Mouse (Mus musculus) lung, embryonic 15.5 days (tissue): ENCODE data around the gene Irx3. TPM values are rescaled to one million over a fixed set of nuclear protein-coding genes. Genes with fewer than 3 reads are reported as not detected.

Experiments used
- ATAC-seq: fragments of 200-750 bp; cut with Nextera tagmentation; 2 replicates; pipeline ENCODE4 v1.8.0; 2017; ENCODE audit warnings: moderate number of reproducible peaks, borderline replicate concordance; ENCODE audit not compliant: low FRiP score, low TSS enrichment; ENCODE audit errors: extremely low read depth
- H3K27ac ChIP-seq: fragments of 300-500 bp; sonication (generic); 2 replicates; pipeline ENCODE4 v1.5.1; 2015; ENCODE audit warnings: moderate library complexity, mild to moderate bottlenecking, inconsistent platforms
- H3K27me3 ChIP-seq: fragments of 300-500 bp; sonication (generic); 2 replicates; pipeline ENCODE4 v1.6.1; 2015; ENCODE audit warnings: inconsistent platforms
- H3K36me3 ChIP-seq: fragments of 300-500 bp; sonication (generic); 2 replicates; pipeline ENCODE4 v1.6.1; 2015; ENCODE audit warnings: inconsistent platforms
- H3K4me1 ChIP-seq: fragments of 300-500 bp; sonication (generic); 2 replicates; pipeline ENCODE4 v1.6.1; 2015; ENCODE audit warnings: inconsistent platforms
- H3K4me2 ChIP-seq: fragments of 300-500 bp; sonication (generic); 2 replicates; pipeline ENCODE4 v1.6.1; 2015; ENCODE audit warnings: inconsistent platforms, mild to moderate bottlenecking, moderate library complexity
- H3K4me3 ChIP-seq: fragments of 300-500 bp; sonication (generic); 2 replicates; pipeline ENCODE4 v1.5.1; 2015; ENCODE audit warnings: mild to moderate bottlenecking, inconsistent platforms
- H3K9ac ChIP-seq: fragments of 300-500 bp; sonication (generic); 2 replicates; pipeline ENCODE4 v1.6.1; 2015; ENCODE audit warnings: inconsistent platforms
- H3K9me3 ChIP-seq: fragments of 300-500 bp; sonication (generic); 2 replicates; pipeline ENCODE4 v1.6.1; 2016; ENCODE audit warnings: inconsistent platforms
- WGBS: fragments of 180-500 bp; shearing (Covaris S2); methylation state at CpG from one replicate; pipeline ENCODE4 v1.1.7; 2015; 5-methylcytosine and 5-hydroxymethylcytosine counted together
- polyA plus RNA-seq: library from polyadenylated mRNA; unstranded; fragments of >200 nt; fragmentation: Nextera tagmentation; extraction: Ambion mirVana; gene quantifications from 2 replicates; pipeline ENCODE4 v1.2.1, GENCODE M21; 2015

Irx3 gene
- polyA plus RNA-seq, 1 experiment from 2014 or later = 32.6 TPM

DNA sequence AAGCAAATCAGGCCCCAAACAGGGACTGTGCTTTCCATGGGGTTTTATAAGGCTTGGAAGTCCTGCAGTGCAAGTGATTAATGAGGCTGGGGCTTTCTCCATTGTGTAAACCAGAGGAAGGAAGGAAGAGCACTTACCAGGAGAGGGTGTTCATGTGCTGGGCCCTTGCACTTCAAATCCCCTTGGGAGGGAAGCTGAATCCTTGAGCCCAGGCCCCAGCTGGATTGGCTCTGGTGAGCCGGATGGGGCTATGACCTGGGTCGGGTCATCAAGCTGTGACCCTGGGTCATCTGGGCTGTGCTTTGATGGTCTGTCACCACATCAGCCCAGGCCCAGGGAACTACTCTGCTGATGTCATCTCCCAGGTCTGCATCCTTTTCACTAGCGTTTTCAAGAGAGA, 16.9 kb upstream of the Irx3 start:
- no peak overlapping the region for H3K27ac ChIP-seq
- 0 out of 2 replicates have a peak, but pooled peaks cover 6% of the 10 kb centered on the region for H3K27me3 ChIP-seq
- no peaks in the 10 kb centered on the region for H3K36me3 ChIP-seq
- peak; percentile 47; the same call in 1 of the 2 replicates for ATAC-seq
- H3K4me1 ChIP-seq = peaks cover 35% of the 10 kb centered on the region
- 20% methylated on average over 3 of the region's 3 CpGs for WGBS
- no peak overlapping the region for H3K4me2 ChIP-seq
- H3K9ac ChIP-seq = no peak overlapping the region
- H3K4me3 ChIP-seq = no peak overlapping the region
- H3K9me3 ChIP-seq = no peaks in the 10 kb centered on the region

DNA sequence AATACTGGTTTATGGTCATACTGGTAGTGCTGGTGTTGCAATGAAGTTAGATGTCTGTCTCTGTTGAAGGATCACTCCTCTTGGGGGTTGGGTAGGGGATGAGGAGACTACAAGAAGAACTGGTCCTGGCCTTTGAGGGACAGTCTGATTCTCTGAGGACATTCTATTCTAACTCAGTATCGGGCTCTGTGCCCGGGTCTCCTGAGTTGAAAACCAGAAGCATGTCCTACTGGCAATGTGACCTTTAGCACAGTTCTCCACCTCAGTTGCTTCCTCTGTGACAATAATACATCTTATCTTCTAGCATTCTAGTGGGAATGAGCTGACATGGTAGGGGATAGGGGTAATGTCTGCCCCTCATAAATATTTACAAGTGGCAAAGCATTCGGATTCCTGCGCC, 12.2 kb upstream of the Irx3 start:
- Histone ChIP-seq H3K36me3 (no peaks in the 10 kb centered on the region), H3K4me3 (no peak overlapping the region), H3K9ac (no peak overlapping the region), H3K27me3 (peaks cover 9% of the 10 kb centered on the region), H3K4me2 (no peak overlapping the region), H3K9me3 (no peaks in the 10 kb centered on the region), H3K4me1 (peaks cover 12% of the 10 kb centered on the region), H3K27ac (no peak overlapping the region)
- 94% methylated on average over 4 of the region's 4 CpGs for WGBS
- ATAC-seq = no peak

GRCm38 (mm10) chr8:91806720-91807241, 4.9 kb upstream of the Irx3 start:
- 7% methylated on average over 12 of the region's 12 CpGs for WGBS

DNA sequence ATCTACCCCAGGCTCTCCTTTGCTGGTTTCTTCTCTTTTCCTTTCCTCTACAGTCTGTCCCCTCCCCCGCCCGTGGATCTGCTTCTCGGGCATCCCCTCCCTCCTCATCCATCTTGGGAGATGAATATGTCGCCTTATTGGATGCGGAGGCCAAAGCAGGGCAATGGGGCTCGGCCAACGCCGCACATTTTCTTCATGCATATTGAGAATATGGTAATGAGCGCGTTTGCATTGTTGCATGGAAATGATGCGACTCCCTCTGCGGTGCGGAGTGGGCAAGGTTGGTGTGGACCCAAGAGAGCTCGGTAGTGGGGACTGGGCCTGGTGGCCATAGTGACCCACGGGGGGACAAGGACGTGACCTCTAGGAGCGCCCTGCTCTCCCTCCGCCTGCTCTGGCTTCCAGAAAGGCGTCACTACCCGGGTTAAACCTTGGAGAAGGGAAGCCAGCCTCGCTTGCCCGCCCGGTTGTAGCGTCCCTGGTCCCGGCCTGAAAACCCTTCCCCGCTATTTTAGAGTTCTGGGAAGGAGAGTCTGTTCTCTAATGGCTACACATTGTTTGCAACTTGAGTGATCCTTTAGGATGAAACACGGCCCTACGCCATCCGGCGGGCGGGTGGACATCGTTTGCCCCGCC, 4.3 kb upstream of the Irx3 start:
- Histone ChIP-seq H3K4me3 (peak overlapping the region; percentile 37), H3K9ac (0 out of 2 replicates have a peak overlapping the region, but pooled peaks have one; percentile 49), H3K27ac (peak overlapping the region; percentile 92), H3K4me1 (peaks cover 29% of the 10 kb centered on the region; the same call in 1 of the 2 replicates), H3K36me3 (no peaks in the 10 kb centered on the region), H3K4me2 (peak overlapping the region; percentile 96), H3K9me3 (no peaks in the 10 kb centered on the region), H3K27me3 (peaks cover 87% of the 10 kb centered on the region)
- 4% methylated on average over 33 of the region's 33 CpGs for WGBS
- no peak for ATAC-seq

More at GRCm38 (mm10) chr8:91806720-91807241, 4.9 kb upstream of the Irx3 start:
- H3K4me3 ChIP-seq = peak overlapping the region; percentile 37
- no peaks in the 10 kb centered on the region for H3K9me3 ChIP-seq
- H3K4me2 ChIP-seq = peak overlapping the region; percentile 96
- peak overlapping the region; percentile 92 for H3K27ac ChIP-seq
- peaks cover 81% of the 10 kb centered on the region for H3K27me3 ChIP-seq
- H3K36me3 ChIP-seq = no peaks in the 10 kb centered on the region
- ATAC-seq = no peak
- H3K4me1 ChIP-seq = peaks cover 24% of the 10 kb centered on the region; the same call in 1 of the 2 replicates
- 0 out of 2 replicates have a peak overlapping the region, but pooled peaks have one; percentile 25 for H3K9ac ChIP-seq

GRCm38 (mm10) chr8:91805254-91805671, 3.4 kb upstream of the Irx3 start:
- Histone ChIP-seq H3K36me3 (no peaks in the 10 kb centered on the region), H3K9ac (peak overlapping the region; percentile 49), H3K4me2 (peak overlapping the region; percentile 96), H3K27me3 (peaks cover 92% of the 10 kb centered on the region), H3K27ac (peak overlapping the region; percentile 92), H3K9me3 (no peaks in the 10 kb centered on the region), H3K4me3 (peak overlapping the region; percentile 37), H3K4me1 (peaks cover 37% of the 10 kb centered on the region)
- ATAC-seq = no peak
- under 1% methylated on average over 32 of the region's 32 CpGs for WGBS

- Histone ChIP-seq H3K4me1 (peaks cover 42% of the 10 kb centered on the region), H3K4me3 (peak overlapping the region; percentile 37), H3K27me3 (peaks cover 99% of the 10 kb centered on the region), H3K9me3 (no peaks in the 10 kb centered on the region), H3K27ac (peak overlapping the region; percentile 99), H3K36me3 (no peaks in the 10 kb centered on the region), H3K4me2 (peak overlapping the region; percentile 96), H3K9ac (peak overlapping the region; percentile 49)
- no peak for ATAC-seq
- 3% methylated on average over 30 of the region's 36 CpGs for WGBS
Observed at GRCm38 (mm10) chr8:91804403-91805253, 2.8 kb upstream of the Irx3 start.

- H3K4me1 ChIP-seq = peaks cover 42% of the 10 kb centered on the region
- H3K9me3 ChIP-seq = no peaks in the 10 kb centered on the region
- peak overlapping the region; percentile 99 for H3K27ac ChIP-seq
- ATAC-seq = no peak
- peak overlapping the region; percentile 96 for H3K4me2 ChIP-seq
- peak overlapping the region; percentile 39 for H3K9ac ChIP-seq
- H3K36me3 ChIP-seq = no peaks in the 10 kb centered on the region
- peaks cover 99% of the 10 kb centered on the region for H3K27me3 ChIP-seq
- H3K4me3 ChIP-seq = peak overlapping the region; percentile 27
- 10% methylated on average over 28 of the region's 28 CpGs for WGBS
Observed at GRCm38 (mm10) chr8:91803515-91804402, 1.9 kb upstream of the Irx3 start.

DNA sequence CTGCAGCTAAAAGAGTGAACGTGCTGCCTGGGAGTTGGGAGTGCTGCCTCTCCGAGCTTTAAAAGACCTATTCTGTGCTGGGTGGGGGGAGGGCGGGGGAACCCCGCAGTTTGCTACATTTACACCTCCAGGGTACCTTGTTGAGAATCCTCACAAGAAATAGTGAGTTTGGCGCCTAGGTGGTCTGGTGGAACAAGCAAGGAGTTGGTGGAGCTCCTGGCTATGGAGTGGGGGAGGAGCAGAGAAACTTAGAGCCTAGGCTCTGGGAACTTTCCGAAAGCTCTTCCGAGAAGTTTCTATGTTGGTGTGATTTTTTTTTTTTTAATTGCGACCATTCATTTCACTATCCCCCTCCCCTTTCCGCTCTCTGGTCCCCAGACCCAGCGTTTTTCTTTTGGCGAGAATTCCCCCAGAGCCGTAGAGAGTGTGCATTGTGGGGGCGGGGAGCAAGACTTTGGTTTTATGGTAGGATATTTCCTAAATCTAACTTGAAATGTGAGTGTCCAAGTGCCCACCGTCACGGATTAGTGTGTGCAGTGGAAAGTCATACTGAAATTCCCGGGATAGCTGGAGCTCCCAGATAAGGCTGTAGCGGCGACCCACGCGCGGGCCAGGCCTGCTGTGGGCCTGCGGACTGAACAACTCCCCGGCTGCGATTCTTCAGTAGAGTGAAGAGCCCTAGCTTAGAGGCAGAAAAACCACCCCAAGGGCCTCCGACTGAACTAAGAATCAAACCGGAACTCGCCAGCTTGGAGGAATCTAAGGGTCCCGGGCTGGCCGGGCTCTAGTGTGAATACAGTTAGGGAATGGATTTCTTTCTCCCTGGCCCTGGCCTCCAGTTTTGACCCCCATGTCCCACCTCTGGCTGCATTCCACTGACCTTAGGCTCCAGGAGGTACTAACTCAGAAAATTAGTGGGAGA, 795 bp upstream of the Irx3 start:
- WGBS = 2% methylated on average over 29 of the region's 29 CpGs
- peaks cover 99% of the 10 kb centered on the region for H3K27me3 ChIP-seq
- H3K9me3 ChIP-seq = no peaks in the 10 kb centered on the region
- peaks cover 46% of the 10 kb centered on the region for H3K4me1 ChIP-seq
- H3K27ac ChIP-seq = peak overlapping the region; percentile 99
- ATAC-seq = no peak
- H3K36me3 ChIP-seq = no peaks in the 10 kb centered on the region
- H3K4me2 ChIP-seq = peak overlapping the region; percentile 96
- H3K4me3 ChIP-seq = peak overlapping the region; percentile 72
- peak overlapping the region; percentile 25 for H3K9ac ChIP-seq

DNA sequence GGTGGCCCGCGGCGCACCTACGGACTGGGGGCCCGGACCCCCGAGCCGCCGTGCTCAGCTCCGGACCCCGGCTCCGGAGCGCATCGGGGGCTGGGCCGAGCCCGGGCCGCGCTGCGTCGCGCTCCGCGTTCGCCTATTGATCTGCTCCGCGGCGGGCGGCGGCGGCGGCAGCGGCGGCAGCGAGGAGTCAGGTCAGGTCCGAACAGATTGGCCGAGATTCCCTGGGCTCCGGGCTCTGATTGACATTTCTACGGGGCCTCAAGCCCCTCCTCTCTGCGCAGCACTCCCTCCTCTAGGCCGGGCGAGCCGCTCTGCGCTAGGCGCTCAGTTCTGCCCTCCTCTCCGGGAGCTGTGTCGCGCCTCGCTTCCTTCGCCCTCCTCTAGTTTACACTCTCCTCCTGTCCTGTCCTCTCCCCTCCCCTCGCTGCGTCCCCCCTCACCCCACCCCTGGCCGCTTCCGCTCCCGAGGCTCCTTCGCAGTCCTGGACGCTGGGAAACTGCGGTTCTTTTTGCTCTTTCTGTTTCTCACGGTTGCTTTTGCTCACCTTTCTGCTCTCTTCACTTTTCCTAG, 541 bp downstream of the Irx3 start:
- under 1% methylated on average over 55 of the region's 57 CpGs for WGBS
- H3K4me2 ChIP-seq = peak overlapping the region; percentile 96

DNA sequence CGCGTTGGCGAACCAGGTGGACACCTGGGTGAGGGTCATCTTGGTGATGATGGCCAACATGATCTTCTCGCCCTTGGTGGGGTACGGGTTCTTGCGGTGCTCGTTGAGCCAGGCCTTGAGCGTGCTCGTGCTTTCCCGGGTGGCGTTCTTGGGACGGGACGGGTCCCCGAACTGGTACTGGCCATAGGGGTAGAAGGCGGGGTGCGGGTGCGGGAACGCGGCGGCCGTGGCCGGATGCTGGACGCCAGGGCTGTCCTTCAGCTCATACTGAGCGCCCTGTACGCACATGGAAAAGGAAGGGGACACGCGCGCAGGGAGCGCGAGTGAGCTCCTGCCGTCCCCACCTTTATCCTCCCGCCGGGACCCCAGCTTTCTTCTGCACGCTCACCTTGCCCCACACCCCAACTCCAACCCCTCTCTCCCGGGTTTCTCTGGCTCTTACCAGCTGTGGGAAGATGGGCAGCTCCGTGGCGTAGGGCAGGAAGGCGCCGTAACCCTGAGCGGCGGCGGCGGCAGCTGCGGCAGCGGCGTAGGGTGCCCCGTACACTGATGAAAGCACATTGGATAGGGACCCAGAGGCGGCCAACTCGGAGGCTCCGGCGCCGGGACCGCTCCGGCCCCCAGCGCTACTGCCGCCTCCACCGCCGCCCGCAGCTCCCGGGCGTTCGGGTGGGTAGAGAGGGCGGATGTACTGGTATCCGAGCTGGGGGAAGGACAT, 1.2 kb downstream of the Irx3 start:
- Histone ChIP-seq H3K27me3 (peaks cover 99% of the 10 kb centered on the region), H3K9me3 (no peaks in the 10 kb centered on the region), H3K4me1 (peaks cover 42% of the 10 kb centered on the region), H3K36me3 (no peaks in the 10 kb centered on the region), H3K27ac (peak overlapping the region; percentile 99), H3K4me2 (peak overlapping the region; percentile 96), H3K9ac (peak overlapping the region; percentile 89), H3K4me3 (peak overlapping the region; percentile 72)
- 0% methylated on average over 60 of the region's 64 CpGs for WGBS
- ATAC-seq = no peak

More for the DNA sequence above, 541 bp downstream of the Irx3 start:
- peak overlapping the region; percentile 89 for H3K9ac ChIP-seq
- peak overlapping the region; percentile 72 for H3K4me3 ChIP-seq
- no peaks in the 10 kb centered on the region for H3K36me3 ChIP-seq
- peaks cover 42% of the 10 kb centered on the region for H3K4me1 ChIP-seq
- peak overlapping the region; percentile 99 for H3K27ac ChIP-seq
- ATAC-seq = peak; percentile 83
- no peaks in the 10 kb centered on the region for H3K9me3 ChIP-seq
- peaks cover 99% of the 10 kb centered on the region for H3K27me3 ChIP-seq
